ENCODE assay signal across 17 mouse cellular contexts in genomic region chr5:43237238-43237637, GRCm38 (mm10). TPM values are rescaled to one million over a fixed set of nuclear protein-coding genes. Genes with fewer than 3 reads are reported as not detected.
DNase-seq lines count a peak whose midpoint lies in the region; ATAC-seq and TF ChIP-seq lines count a peak whose summit lies in the region.
"Had no signal": no experiment of that assay in that cellular context is flagged by ENCODE, and none has a peak within 500 bp of the region (broad histone marks: within the 10 kb centered on the region; RNA-seq: fewer than 3 reads in every experiment).

No protein-coding gene starts in this region.

- no peak for TF ChIP-seq POLR2A in thymus, adult 2 months (IDR thresholded peaks at IDR 0.05; ENCODE audit: control insufficient read depth, extremely low read depth, insufficient read depth, low read length, poor library complexity)

- H3K4me3 ChIP-seq in lung, embryonic 14.5 days (ENCODE audit: low read depth, low read length), result no peak overlapping the region
- H3K4me3 ChIP-seq in heart, postnatal 0 days (ENCODE audit: low read depth, low read length), result peak overlapping the region; percentile 72
- peak overlapping the region; percentile 98 for H3K4me3 ChIP-seq in neural tube, embryonic 13.5 days
- no peak overlapping the region for H3K4me3 ChIP-seq in thymus, adult 2 months (ENCODE audit: control insufficient read depth, insufficient read depth, low read length)

- 74% methylated on average over 12 of the region's 12 CpGs for WGBS in lung, embryonic 14.5 days
- WGBS in heart, postnatal 0 days, result 43% methylated on average over 12 of the region's 12 CpGs
- 47% methylated on average over 12 of the region's 12 CpGs for WGBS in neural tube, embryonic 13.5 days
- WGBS in thymus, adult 2 months, result 96% methylated on average over 12 of the region's 12 CpGs

- H3K4me2 ChIP-seq in lung, embryonic 14.5 days, result peak overlapping the region; percentile 32; the same call in 1 of the 2 replicates
- peak overlapping the region; percentile 65 for H3K4me2 ChIP-seq in heart, postnatal 0 days (ENCODE audit: low read depth, low read length)
- H3K4me2 ChIP-seq in neural tube, embryonic 13.5 days, result peak overlapping the region; percentile 81

- peaks cover 2% of the 10 kb centered on the region; the same call in 1 of the 2 replicates for H3K36me3 ChIP-seq in lung, embryonic 14.5 days (ENCODE audit: insufficient read depth)
- 0 out of 2 replicates have a peak, but pooled peaks cover 4% of the 10 kb centered on the region for H3K36me3 ChIP-seq in heart, postnatal 0 days (replicated peaks; ENCODE audit: control insufficient read depth, insufficient read depth, low read length)
- 0 out of 2 replicates have a peak, but pooled peaks cover 5% of the 10 kb centered on the region for H3K36me3 ChIP-seq in neural tube, embryonic 13.5 days
- H3K36me3 ChIP-seq in thymus, adult 2 months (ENCODE audit: control insufficient read depth, insufficient read depth, low read length), result no peaks in the 10 kb centered on the region

- H3K9me3 ChIP-seq in lung, embryonic 14.5 days (ENCODE audit: low read depth, low read length), result no peaks in the 10 kb centered on the region
- H3K9me3 ChIP-seq in heart, postnatal 0 days (replicated peaks; ENCODE audit: control insufficient read depth, low read length), result no peaks in the 10 kb centered on the region
- H3K9me3 ChIP-seq in neural tube, embryonic 13.5 days, result no peaks in the 10 kb centered on the region

- no peak overlapping the region for H3K27ac ChIP-seq in lung, embryonic 14.5 days (ENCODE audit: low read depth)
- H3K27ac ChIP-seq in heart, postnatal 0 days (ENCODE audit: low read depth), result 0 out of 2 replicates have a peak overlapping the region, but pooled peaks have one; percentile 14
- no peak overlapping the region for H3K27ac ChIP-seq in neural tube, embryonic 13.5 days (replicated peaks)
- H3K27ac ChIP-seq in thymus, adult 2 months (ENCODE audit: control insufficient read depth, insufficient read depth, low read length), result no peak overlapping the region

- no peak for TF ChIP-seq CTCF in lung, embryonic 14.5 days (IDR thresholded peaks at IDR 0.05; ENCODE audit: low read depth)
- TF ChIP-seq CTCF in heart, postnatal 0 days (IDR thresholded peaks at IDR 0.05; ENCODE audit: low read depth), result no peak
- TF ChIP-seq CTCF in thymus, adult 2 months (IDR thresholded peaks at IDR 0.05; ENCODE audit: borderline replicate concordance, control insufficient read depth, extremely low read depth, insufficient read depth, low read length, poor library complexity), result no peak

- peaks cover 3% of the 10 kb centered on the region; the same call in 1 of the 2 replicates for H3K4me1 ChIP-seq in lung, embryonic 14.5 days (ENCODE audit: insufficient read depth)
- peaks cover 3% of the 10 kb centered on the region; the same call in 1 of the 2 replicates for H3K4me1 ChIP-seq in heart, postnatal 0 days (ENCODE audit: control insufficient read depth, insufficient read depth)
- peaks cover 41% of the 10 kb centered on the region for H3K4me1 ChIP-seq in neural tube, embryonic 13.5 days (replicated peaks)
- H3K4me1 ChIP-seq in thymus, adult 2 months (replicated peaks; ENCODE audit: control insufficient read depth, insufficient read depth, low read length), result peaks cover 4% of the 10 kb centered on the region; the same call in 1 of the 2 replicates

- no peak for TF ChIP-seq EP300 in heart, postnatal 0 days (IDR thresholded peaks at IDR 0.05; ENCODE audit: low read depth)

- no peaks in the 10 kb centered on the region for H3K27me3 ChIP-seq in lung, embryonic 14.5 days (ENCODE audit: insufficient read depth, low read length)
- no peaks in the 10 kb centered on the region for H3K27me3 ChIP-seq in heart, postnatal 0 days (ENCODE audit: control insufficient read depth, insufficient read depth, low read length)
- H3K27me3 ChIP-seq in neural tube, embryonic 13.5 days, result no peaks in the 10 kb centered on the region
- H3K27me3 ChIP-seq in thymus, adult 2 months (ENCODE audit: control insufficient read depth, insufficient read depth, low read length), result peaks cover 3% of the 10 kb centered on the region; the same call in 1 of the 2 replicates
- H3K27me3 ChIP-seq: Patski had no signal

- ATAC-seq in lung, embryonic 14.5 days (ENCODE audit: insufficient read depth), result no peak
- no peak for ATAC-seq in heart, postnatal 0 days (ENCODE audit: insufficient read depth, low read depth)
- ATAC-seq in neural tube, embryonic 13.5 days (ENCODE audit: low read depth), result no peak
- ATAC-seq: CD4-positive, CD25-positive, alpha-beta regulatory T cell, adult 4 months; lung, postnatal 0 days; Patski had no signal

- no peak overlapping the region for H3K9ac ChIP-seq in lung, embryonic 14.5 days
- peak overlapping the region; percentile 60 for H3K9ac ChIP-seq in heart, postnatal 0 days (replicated peaks; ENCODE audit: low read depth, low read length)
- peak overlapping the region; percentile 62 for H3K9ac ChIP-seq in neural tube, embryonic 13.5 days

- DNase-seq in heart, adult 11 months, result peak; percentile 81
- no peak for DNase-seq in heart, adult 9 months (ENCODE audit: low spot score in 2 of 2)
- no peak for DNase-seq in lung, embryonic 14.5 days
- DNase-seq in lung, postnatal 14 days, result no peak
- no peak for DNase-seq in heart, postnatal 0 days (ENCODE audit: low spot score)
- DNase-seq in thymus, adult 2 months, result no peak
- no peak for DNase-seq in spleen, postnatal 10 days (ENCODE audit: low spot score in 2 of 2)
- DNase-seq: adrenal gland, postnatal 25 days; cerebellum, adult 8-10 months; gastrocnemius, postnatal 10 days; kidney, adult 11 months; right cerebral cortex, adult 18-20 months; thymus, postnatal 36 days had no signal

RNA-seq across cellular contexts. Expression of gene Cpeb2, which starts 4.3 kb away (rescaled TPM):
- polyA plus RNA-seq in lung, embryonic 14.5 days (2014; fragmentation: Nextera tagmentation; extraction: Ambion mirVana), result 1.8 and 1.9 TPM in 2 replicates
- 10.7 and 12.4 TPM in 2 replicates for total RNA-seq in heart, postnatal 0 days (2014; rRNA removed; ENCODE audit: low replicate concordance)
- polyA plus RNA-seq in heart, postnatal 0 days (2015; fragmentation: Nextera tagmentation; extraction: Ambion mirVana), result 5.8 and 6.1 TPM in 2 replicates
- polyA plus RNA-seq in neural tube, embryonic 13.5 days (2015; fragmentation: Nextera tagmentation; extraction: Ambion mirVana), result 12.9 and 14.5 TPM in 2 replicates
- polyA plus RNA-seq in thymus, adult 2 months (2012; rRNA removed), result 4.2 and 8.1 TPM in 2 replicates

Comparison
In these comparisons a context has a peak if more than half of its experiments do, and no peak if none do; other contexts are left out.
1. H3K4me3 ChIP-seq: peak in heart, postnatal 0 days (single experiment) and neural tube, embryonic 13.5 days (single experiment); none in lung, embryonic 14.5 days (single experiment) and thymus, adult 2 months (single experiment).
2. Peak in every context shown above with its lines, with median percentiles within 50 percentile points of each other: H3K4me2 ChIP-seq.